Mouse (Mus musculus) lung, embryonic 15.5 days (tissue): ENCODE measurements at regions not wholly inside any gene's neighbourhood (a gene's known extent, or its start where the extent isn't known, plus 50 kb on each side); places are given as distances from the start of the nearest gene placed in this dataset.

Experiments
- ATAC-seq: fragments of 200-750 bp; cut with Nextera tagmentation; 2 replicates; pipeline ENCODE4 v1.8.0; 2017; ENCODE audit warnings: moderate number of reproducible peaks, borderline replicate concordance; ENCODE audit not compliant: low FRiP score, low TSS enrichment; ENCODE audit errors: extremely low read depth
- H3K27ac ChIP-seq: fragments of 300-500 bp; sonication (generic); 2 replicates; pipeline ENCODE4 v1.5.1; 2015; ENCODE audit warnings: moderate library complexity, mild to moderate bottlenecking, inconsistent platforms
- H3K27me3 ChIP-seq: fragments of 300-500 bp; sonication (generic); 2 replicates; pipeline ENCODE4 v1.6.1; 2015; ENCODE audit warnings: inconsistent platforms
- H3K36me3 ChIP-seq: fragments of 300-500 bp; sonication (generic); 2 replicates; pipeline ENCODE4 v1.6.1; 2015; ENCODE audit warnings: inconsistent platforms
- H3K4me1 ChIP-seq: fragments of 300-500 bp; sonication (generic); 2 replicates; pipeline ENCODE4 v1.6.1; 2015; ENCODE audit warnings: inconsistent platforms
- H3K4me2 ChIP-seq: fragments of 300-500 bp; sonication (generic); 2 replicates; pipeline ENCODE4 v1.6.1; 2015; ENCODE audit warnings: inconsistent platforms, mild to moderate bottlenecking, moderate library complexity
- H3K4me3 ChIP-seq: fragments of 300-500 bp; sonication (generic); 2 replicates; pipeline ENCODE4 v1.5.1; 2015; ENCODE audit warnings: mild to moderate bottlenecking, inconsistent platforms
- H3K9ac ChIP-seq: fragments of 300-500 bp; sonication (generic); 2 replicates; pipeline ENCODE4 v1.6.1; 2015; ENCODE audit warnings: inconsistent platforms
- H3K9me3 ChIP-seq: fragments of 300-500 bp; sonication (generic); 2 replicates; pipeline ENCODE4 v1.6.1; 2016; ENCODE audit warnings: inconsistent platforms
- WGBS: fragments of 180-500 bp; shearing (Covaris S2); methylation state at CpG from one replicate; pipeline ENCODE4 v1.1.7; 2015; 5-methylcytosine and 5-hydroxymethylcytosine counted together

- no peak for ATAC-seq
- Histone ChIP-seq H3K9me3 (no peaks in the 10 kb centered on the region), H3K36me3 (no peaks in the 10 kb centered on the region), H3K27ac (no peak overlapping the region), H3K4me1 (no peaks in the 10 kb centered on the region), H3K4me3 (no peak overlapping the region), H3K9ac (no peak overlapping the region), H3K27me3 (no peaks in the 10 kb centered on the region), H3K4me2 (no peak overlapping the region)
- WGBS, result 62% methylated on average over 2 of the region's 2 CpGs
Measured at GRCm38 (mm10) chr13:81852309-81852978, 69.6 kb downstream of the Cetn3 start.

- Histone ChIP-seq H3K4me2 (no peak overlapping the region), H3K27me3 (no peaks in the 10 kb centered on the region), H3K4me3 (no peak overlapping the region), H3K9ac (no peak overlapping the region), H3K36me3 (no peaks in the 10 kb centered on the region), H3K4me1 (no peaks in the 10 kb centered on the region), H3K27ac (no peak overlapping the region), H3K9me3 (no peaks in the 10 kb centered on the region)
- no peak for ATAC-seq
- WGBS, result 32% methylated on average over 4 of the region's 4 CpGs
Measured at GRCm38 (mm10) chr13:81856072-81856471, 73.2 kb downstream of the Cetn3 start.

- ATAC-seq, result no peak
- no peaks in the 10 kb centered on the region for H3K9me3 ChIP-seq
- no peaks in the 10 kb centered on the region for H3K36me3 ChIP-seq
- no peak overlapping the region for H3K9ac ChIP-seq
- no peak overlapping the region for H3K4me3 ChIP-seq
- no peak overlapping the region for H3K27ac ChIP-seq
- no peak overlapping the region for H3K4me2 ChIP-seq
- no peaks in the 10 kb centered on the region for H3K4me1 ChIP-seq
- H3K27me3 ChIP-seq, result no peaks in the 10 kb centered on the region
- WGBS, result 52% methylated on average over 4 of the region's 4 CpGs
Measured at GRCm38 (mm10) chr13:81860683-81861082, 77.8 kb downstream of the Cetn3 start.

DNA sequence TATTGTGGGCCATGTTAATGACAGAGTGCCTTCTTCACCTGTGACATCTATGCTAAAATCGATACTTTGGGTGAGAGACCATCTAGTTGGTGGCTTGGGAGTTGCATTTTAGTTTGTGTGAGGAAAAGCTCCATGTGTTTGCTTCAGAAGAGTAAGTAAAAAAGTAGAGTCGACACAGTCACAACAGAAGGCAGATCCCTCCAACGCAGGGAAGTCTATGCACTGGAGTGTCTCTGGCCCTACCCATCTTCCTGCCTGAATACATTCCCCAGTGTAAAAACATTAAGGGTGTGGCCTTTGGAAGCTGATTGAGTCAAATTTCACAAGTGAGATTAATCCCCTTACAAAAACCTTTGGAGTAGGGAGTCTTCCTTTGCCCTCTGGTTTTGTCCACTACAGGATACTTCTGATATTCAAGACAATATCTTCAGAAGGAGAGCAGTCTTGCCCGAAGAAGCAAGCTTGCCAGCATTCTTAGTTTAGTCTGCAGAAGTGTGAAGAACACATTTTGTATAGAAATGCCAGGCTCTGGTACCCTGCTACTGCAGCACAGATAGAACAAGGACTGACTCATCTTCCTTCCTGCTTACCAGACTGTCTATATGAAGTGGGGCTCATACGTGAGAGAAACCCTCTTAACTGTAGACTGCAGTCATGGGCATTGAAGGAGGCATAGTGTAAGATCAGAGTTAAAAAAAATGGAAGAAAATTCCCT, 79.2 kb downstream of the Cetn3 start:
- WGBS, result 76% methylated on average over 5 of the region's 5 CpGs
- Histone ChIP-seq H3K9me3 (no peaks in the 10 kb centered on the region), H3K27ac (no peak overlapping the region), H3K36me3 (no peaks in the 10 kb centered on the region), H3K4me3 (no peak overlapping the region), H3K4me1 (no peaks in the 10 kb centered on the region), H3K27me3 (no peaks in the 10 kb centered on the region), H3K4me2 (no peak overlapping the region), H3K9ac (no peak overlapping the region)
- ATAC-seq, result no peak

DNA sequence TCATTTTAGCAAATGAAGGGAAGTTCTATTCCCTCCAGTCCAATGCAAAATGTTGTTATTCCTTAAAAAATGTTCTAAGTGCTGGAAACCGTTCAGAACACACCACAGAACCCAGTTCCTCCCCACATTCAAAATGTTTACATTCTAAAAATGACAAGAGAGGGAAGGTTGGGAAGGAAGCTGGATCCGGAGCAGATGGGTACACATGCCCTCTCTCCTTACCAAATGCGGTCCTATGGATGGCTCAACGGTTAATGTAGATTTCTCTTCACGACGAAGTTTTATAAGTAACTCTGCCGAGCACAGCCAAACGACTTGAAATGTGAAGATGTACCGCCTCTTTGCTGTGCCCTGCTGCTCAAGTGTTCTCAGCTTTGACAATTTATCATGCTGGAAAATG, 88.3 kb downstream of the Cetn3 start:
- Histone ChIP-seq H3K9me3 (no peaks in the 10 kb centered on the region), H3K27ac (no peak overlapping the region), H3K4me2 (no peak overlapping the region), H3K36me3 (no peaks in the 10 kb centered on the region), H3K27me3 (no peaks in the 10 kb centered on the region), H3K4me3 (no peak overlapping the region), H3K4me1 (no peaks in the 10 kb centered on the region), H3K9ac (no peak overlapping the region)
- ATAC-seq, result no peak
- 68% methylated on average over 9 of the region's 9 CpGs for WGBS

DNA sequence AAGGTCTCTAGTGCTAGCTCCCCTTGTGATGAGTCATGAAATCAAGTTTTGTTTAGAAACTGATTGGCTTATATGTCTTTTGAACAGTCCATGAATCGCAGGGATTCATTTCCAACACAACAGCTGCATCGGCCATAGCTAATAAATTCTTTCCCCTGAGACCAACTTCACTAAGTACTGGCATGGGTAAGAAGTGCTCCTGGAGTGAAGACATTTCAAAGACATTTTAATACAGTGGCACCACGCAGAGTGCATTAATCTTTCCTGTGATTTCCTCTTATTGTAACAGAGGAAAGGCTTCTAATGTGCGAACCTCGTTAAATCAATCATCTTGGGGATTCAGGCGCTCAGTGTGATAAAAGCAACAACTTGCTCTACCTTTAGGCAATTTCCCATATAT, 103.0 kb downstream of the Cetn3 start:
- WGBS, result 69% methylated on average over 6 of the region's 6 CpGs
- H3K4me1 ChIP-seq, result no peaks in the 10 kb centered on the region
- ATAC-seq, result no peak
- H3K9ac ChIP-seq, result no peak overlapping the region
- no peaks in the 10 kb centered on the region for H3K27me3 ChIP-seq
- no peak overlapping the region for H3K4me2 ChIP-seq
- no peak overlapping the region for H3K27ac ChIP-seq
- no peaks in the 10 kb centered on the region for H3K9me3 ChIP-seq
- H3K4me3 ChIP-seq, result no peak overlapping the region
- no peaks in the 10 kb centered on the region for H3K36me3 ChIP-seq

DNA sequence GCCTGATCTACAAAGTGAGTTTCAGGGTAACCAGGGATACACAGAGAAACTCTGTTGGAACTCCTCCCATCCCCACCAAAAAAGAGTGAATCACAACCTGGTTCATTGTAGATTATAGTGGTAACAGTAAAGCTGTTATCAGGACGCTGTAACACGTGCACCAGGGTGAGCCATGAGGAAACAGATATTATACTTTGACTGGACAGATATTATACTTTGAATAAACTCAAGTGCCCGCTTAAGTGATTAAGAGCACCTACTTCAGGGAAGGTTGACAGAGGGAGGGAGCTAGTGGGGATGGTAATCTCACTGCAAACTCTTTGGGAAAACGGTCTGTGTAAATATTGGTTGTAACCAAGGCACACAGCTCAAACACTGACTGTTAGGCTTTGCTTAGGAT, 147.4 kb downstream of the Cetn3 start:
- no peak overlapping the region for H3K4me3 ChIP-seq
- no peaks in the 10 kb centered on the region for H3K36me3 ChIP-seq
- H3K4me1 ChIP-seq, result no peaks in the 10 kb centered on the region
- 57% methylated on average over 4 of the region's 4 CpGs for WGBS
- H3K27ac ChIP-seq, result no peak overlapping the region
- peak; percentile 46; the same call in 1 of the 2 replicates for ATAC-seq
- H3K9me3 ChIP-seq, result no peaks in the 10 kb centered on the region
- no peak overlapping the region for H3K9ac ChIP-seq
- H3K27me3 ChIP-seq, result no peaks in the 10 kb centered on the region
- no peak overlapping the region for H3K4me2 ChIP-seq

DNA sequence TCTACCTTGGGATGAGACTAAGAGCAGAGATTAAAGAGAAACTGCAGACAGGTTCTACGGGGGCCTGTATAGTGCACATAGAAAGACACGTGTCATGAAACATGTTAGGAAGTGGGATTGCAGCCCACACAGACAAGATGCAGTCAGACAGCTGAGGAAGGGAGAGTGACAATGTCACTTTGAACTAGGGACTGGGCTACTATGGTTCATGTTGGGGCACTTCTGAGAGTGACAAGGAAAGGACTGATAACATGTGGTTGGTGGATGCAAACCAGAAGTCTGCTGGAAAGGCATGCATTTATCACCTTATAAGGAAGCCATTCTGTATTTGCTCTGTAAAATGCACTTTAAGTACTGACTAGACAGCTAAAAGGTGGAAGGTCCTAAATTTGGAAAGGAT, 148.3 kb downstream of the Cetn3 start:
- Histone ChIP-seq H3K27me3 (no peaks in the 10 kb centered on the region), H3K9me3 (no peaks in the 10 kb centered on the region), H3K4me3 (no peak overlapping the region), H3K4me1 (no peaks in the 10 kb centered on the region), H3K36me3 (no peaks in the 10 kb centered on the region), H3K4me2 (no peak overlapping the region), H3K9ac (no peak overlapping the region), H3K27ac (no peak overlapping the region)
- 74% methylated on average over 2 of the region's 2 CpGs for WGBS
- ATAC-seq, result no peak

DNA sequence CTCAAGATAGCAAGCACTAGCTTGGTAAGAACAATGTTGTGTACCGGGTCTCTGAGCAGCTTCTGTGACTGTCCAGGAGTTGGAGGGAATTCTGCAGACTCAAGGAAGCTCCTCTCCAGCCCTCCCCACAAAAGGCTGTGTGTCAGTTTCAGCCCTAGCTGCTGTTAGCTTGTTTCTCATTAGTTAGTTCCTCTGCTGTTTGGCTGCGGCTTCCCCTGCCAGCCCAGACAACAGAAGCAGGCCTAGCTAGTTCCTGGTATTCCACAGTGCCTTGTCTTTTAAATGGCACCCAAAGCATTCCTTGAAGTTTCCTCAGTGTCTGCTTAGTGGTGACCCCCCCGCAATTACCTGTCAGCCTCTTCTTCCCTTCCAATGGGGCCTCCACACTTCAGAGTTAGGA, 154.2 kb downstream of the Cetn3 start:
- no peaks in the 10 kb centered on the region for H3K9me3 ChIP-seq
- no peaks in the 10 kb centered on the region for H3K4me1 ChIP-seq
- no peak overlapping the region for H3K4me2 ChIP-seq
- H3K27me3 ChIP-seq, result no peaks in the 10 kb centered on the region
- H3K36me3 ChIP-seq, result no peaks in the 10 kb centered on the region
- 77% methylated on average over 3 of the region's 3 CpGs for WGBS
- H3K4me3 ChIP-seq, result no peak overlapping the region
- H3K27ac ChIP-seq, result no peak overlapping the region
- no peak overlapping the region for H3K9ac ChIP-seq
- ATAC-seq, result no peak

- Histone ChIP-seq H3K27ac (no peak overlapping the region), H3K4me3 (peak overlapping the region; percentile 17), H3K9me3 (no peaks in the 10 kb centered on the region), H3K4me2 (peak overlapping the region; percentile 51), H3K27me3 (no peaks in the 10 kb centered on the region), H3K4me1 (peaks cover 4% of the 10 kb centered on the region; the same call in 1 of the 2 replicates), H3K36me3 (no peaks in the 10 kb centered on the region), H3K9ac (no peak overlapping the region)
- 7% methylated on average over 9 of the region's 9 CpGs for WGBS
- peak; percentile 70; the same call in 1 of the 2 replicates for ATAC-seq
Measured at GRCm38 (mm10) chr13:81944047-81944446, 161.2 kb downstream of the Cetn3 start.

- Histone ChIP-seq H3K9me3 (no peaks in the 10 kb centered on the region), H3K36me3 (no peaks in the 10 kb centered on the region), H3K4me1 (peaks cover 4% of the 10 kb centered on the region; the same call in 1 of the 2 replicates), H3K27ac (no peak overlapping the region), H3K4me3 (peak overlapping the region; percentile 17), H3K4me2 (peak overlapping the region; percentile 51), H3K27me3 (no peaks in the 10 kb centered on the region), H3K9ac (no peak overlapping the region)
- ATAC-seq, result peak; percentile 49; the same call in 1 of the 2 replicates
- 28% methylated on average over 6 of the region's 6 CpGs for WGBS
Measured at GRCm38 (mm10) chr13:81944469-81944868, 161.6 kb downstream of the Cetn3 start.

DNA sequence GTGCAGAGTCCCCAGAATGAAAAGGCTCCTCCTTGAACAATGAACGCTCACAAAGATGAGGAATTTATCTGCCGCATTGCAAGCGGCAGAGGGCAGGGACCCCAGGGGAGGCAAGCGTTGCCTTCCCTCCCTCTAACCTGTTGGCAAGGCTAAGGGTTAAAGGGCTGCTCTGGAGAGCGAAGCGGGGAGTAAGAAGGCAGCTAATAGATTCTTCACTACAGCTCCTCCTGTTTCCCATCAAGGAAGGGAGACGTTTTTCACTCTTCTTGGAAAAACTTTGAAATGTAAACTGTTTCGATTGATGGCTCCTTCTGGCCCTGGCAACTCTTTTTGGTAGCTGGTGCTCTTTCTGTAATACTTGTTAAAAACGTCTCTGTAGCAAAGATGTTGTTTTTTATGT, 162.9 kb downstream of the Cetn3 start:
- 3% methylated on average over 9 of the region's 9 CpGs for WGBS
- ATAC-seq, result no peak
- Histone ChIP-seq H3K27ac (no peak overlapping the region), H3K9ac (no peak overlapping the region), H3K4me1 (peaks cover 4% of the 10 kb centered on the region; the same call in 1 of the 2 replicates), H3K36me3 (no peaks in the 10 kb centered on the region), H3K9me3 (no peaks in the 10 kb centered on the region), H3K4me2 (peak overlapping the region; percentile 42), H3K4me3 (peak overlapping the region; percentile 6; the same call in 1 of the 2 replicates), H3K27me3 (no peaks in the 10 kb centered on the region)
